Mouse (Mus musculus) kidney, embryonic 15.5 days (tissue): ENCODE data around the gene Vwa3b. TPM values are rescaled to one million over a fixed set of nuclear protein-coding genes. Genes with fewer than 3 reads are reported as not detected.
A peak's percentile ranks its signal among the peaks of the same experiment; 100 is the strongest.

ENCODE experiments used
- ATAC-seq: fragments of 200-750 bp; cut with Nextera tagmentation; replicated peaks from 2 replicates; pipeline ENCODE4 v1.8.0; 2017; ENCODE audit warnings: moderate TSS enrichment; ENCODE audit not compliant: low FRiP score
- H3K27ac ChIP-seq: fragments of 300-500 bp; sonication (generic); 2 replicates; pipeline ENCODE4 v1.5.1; 2015; ENCODE audit warnings: mild to moderate bottlenecking, inconsistent platforms
- H3K27me3 ChIP-seq: fragments of 300-500 bp; sonication (generic); 2 replicates; pipeline ENCODE4 v1.6.1; 2015; ENCODE audit warnings: inconsistent platforms
- H3K36me3 ChIP-seq: fragments of 300-500 bp; sonication (generic); 2 replicates; pipeline ENCODE4 v1.6.1; 2015; ENCODE audit warnings: inconsistent platforms
- H3K4me1 ChIP-seq: fragments of 300-500 bp; sonication (generic); 2 replicates; pipeline ENCODE4 v1.6.1; 2015; ENCODE audit warnings: inconsistent platforms
- H3K4me2 ChIP-seq: fragments of 300-500 bp; sonication (generic); 2 replicates; pipeline ENCODE4 v1.6.1; 2015; ENCODE audit warnings: moderate library complexity, mild to moderate bottlenecking, inconsistent platforms
- H3K4me3 ChIP-seq: fragments of 300-500 bp; sonication (generic); replicated peaks from 2 replicates; pipeline ENCODE4 v1.5.1; 2015; ENCODE audit warnings: mild to moderate bottlenecking, inconsistent platforms
- H3K9ac ChIP-seq: fragments of 300-500 bp; sonication (generic); 2 replicates; pipeline ENCODE4 v1.6.1; 2015; ENCODE audit warnings: mild to moderate bottlenecking, inconsistent platforms
- H3K9me3 ChIP-seq: fragments of 300-500 bp; sonication (generic); replicated peaks from 2 replicates; pipeline ENCODE4 v1.6.1; 2016; ENCODE audit warnings: inconsistent platforms
- WGBS: fragments of 180-500 bp; shearing (Covaris S2); methylation state at CpG from one replicate; pipeline ENCODE4 v1.1.7; 2015; ENCODE audit warnings: mixed read lengths; 5-methylcytosine and 5-hydroxymethylcytosine counted together
- polyA plus RNA-seq: library from polyadenylated mRNA; unstranded; fragments of >200 nt; fragmentation: Nextera tagmentation; extraction: Ambion mirVana; gene quantifications from 2 replicates; pipeline ENCODE4 v1.2.1, GENCODE M21; 2015

The Vwa3b gene
- polyA plus RNA-seq, 1 experiment from 2014 or later: not detected

DNA sequence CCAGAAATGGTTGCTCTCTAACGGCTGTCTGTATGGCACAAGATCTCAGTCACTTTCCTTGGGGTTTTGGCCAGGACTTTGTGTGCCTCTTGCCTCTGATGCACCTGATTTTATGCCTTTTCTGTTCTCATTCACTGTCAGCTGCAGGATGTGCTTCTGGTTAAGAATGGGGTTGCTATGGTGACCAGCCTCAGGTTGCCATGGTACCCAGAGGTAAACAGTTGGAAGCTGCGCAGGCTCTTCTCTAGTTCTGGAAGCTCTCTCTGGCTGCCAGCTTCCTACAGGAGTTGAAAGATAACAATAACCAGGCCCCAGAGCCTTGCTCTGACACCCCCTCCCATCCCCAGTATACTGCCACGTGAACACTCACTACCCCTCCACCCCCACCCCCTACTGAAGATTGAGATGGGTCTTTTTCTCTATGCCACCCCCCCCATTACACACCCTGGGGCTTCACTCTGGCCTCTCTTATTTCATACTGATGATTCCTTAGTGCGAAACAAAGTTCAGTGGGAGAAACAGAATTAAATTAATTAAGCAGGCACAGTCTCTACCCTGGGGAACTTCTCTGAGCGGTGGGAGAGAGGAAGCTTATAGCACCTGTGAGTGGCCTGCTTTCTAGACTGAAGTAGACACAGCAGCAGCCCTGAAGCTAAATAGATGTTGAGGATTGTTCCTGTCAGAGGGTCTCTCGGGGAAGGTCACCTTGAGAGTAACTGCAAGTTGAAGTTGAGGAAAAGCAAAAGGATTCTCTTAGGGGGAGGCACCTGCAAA is 193.9 kb downstream of the Vwa3b start:
- ATAC-seq: no peak
- Histone ChIP-seq H3K9me3 (no peaks in the 10 kb centered on the region), H3K4me2 (no peak overlapping the region), H3K27me3 (no peaks in the 10 kb centered on the region), H3K4me3 (no peak overlapping the region), H3K4me1 (no peaks in the 10 kb centered on the region), H3K36me3 (no peaks in the 10 kb centered on the region), H3K27ac (no peak overlapping the region), H3K9ac (no peak overlapping the region)
- 62% methylated on average over 6 of the region's 6 CpGs for WGBS

DNA sequence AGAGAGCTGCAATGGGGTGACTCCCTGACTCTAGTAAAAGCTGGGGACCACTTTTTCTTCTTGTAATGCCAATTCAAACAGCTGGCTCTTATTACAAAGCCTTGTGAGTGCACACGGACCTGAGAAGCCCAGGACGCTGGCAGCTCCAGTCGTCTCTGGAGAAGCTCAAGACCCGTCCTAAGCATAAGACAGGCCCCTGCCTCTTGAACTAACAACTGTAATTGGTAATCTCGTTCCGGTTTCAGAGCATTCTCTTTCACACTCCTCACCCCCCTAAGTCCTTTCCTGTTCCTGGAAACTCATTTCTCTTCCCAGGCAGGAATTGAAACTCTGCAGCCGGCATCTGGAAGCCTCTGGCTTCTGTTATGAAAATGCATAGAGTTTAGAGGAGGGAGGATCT is 195.6 kb downstream of the Vwa3b start:
- H3K36me3 ChIP-seq: no peaks in the 10 kb centered on the region
- WGBS: 67% methylated on average over 7 of the region's 7 CpGs
- H3K27me3 ChIP-seq: no peaks in the 10 kb centered on the region
- no peaks in the 10 kb centered on the region for H3K9me3 ChIP-seq
- H3K9ac ChIP-seq: no peak overlapping the region
- no peak overlapping the region for H3K4me3 ChIP-seq
- H3K27ac ChIP-seq: no peak overlapping the region
- no peak for ATAC-seq
- H3K4me2 ChIP-seq: no peak overlapping the region
- H3K4me1 ChIP-seq: no peaks in the 10 kb centered on the region

DNA sequence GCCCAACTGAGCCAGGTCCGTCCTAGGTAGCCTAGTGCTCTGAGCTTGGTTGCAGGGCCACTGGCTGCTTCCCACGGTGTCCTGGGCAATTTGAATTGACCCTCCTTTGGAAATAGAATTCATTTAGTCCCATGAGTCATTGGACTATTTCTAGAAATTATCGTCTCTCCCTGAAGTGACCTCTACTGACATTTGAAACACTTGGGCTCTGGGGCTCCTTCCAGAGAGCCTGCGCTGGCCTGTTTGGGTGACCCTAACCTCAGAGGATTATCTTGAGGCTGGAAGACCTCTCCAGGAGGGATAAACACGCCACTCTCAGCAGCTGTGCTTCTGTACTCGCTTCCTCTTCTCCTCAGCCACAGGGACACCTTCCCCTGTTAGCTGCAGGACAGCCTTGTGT is 204.0 kb downstream of the Vwa3b start:
- no peak overlapping the region for H3K4me3 ChIP-seq
- ATAC-seq: no peak
- no peak overlapping the region for H3K4me2 ChIP-seq
- no peaks in the 10 kb centered on the region; the same call in 1 of the 2 replicates for H3K9me3 ChIP-seq
- H3K36me3 ChIP-seq: no peaks in the 10 kb centered on the region
- no peak overlapping the region for H3K27ac ChIP-seq
- H3K27me3 ChIP-seq: no peaks in the 10 kb centered on the region
- no peaks in the 10 kb centered on the region for H3K4me1 ChIP-seq
- H3K9ac ChIP-seq: no peak overlapping the region
- 73% methylated on average over 6 of the region's 6 CpGs for WGBS

- Histone ChIP-seq H3K4me1 (no peaks in the 10 kb centered on the region), H3K9me3 (no peaks in the 10 kb centered on the region; the same call in 1 of the 2 replicates), H3K4me3 (no peak overlapping the region), H3K4me2 (no peak overlapping the region), H3K27me3 (no peaks in the 10 kb centered on the region), H3K9ac (no peak overlapping the region), H3K27ac (no peak overlapping the region), H3K36me3 (no peaks in the 10 kb centered on the region)
- 0 out of 2 replicates have a peak, but pooled peaks have one; percentile 15 for ATAC-seq
- WGBS: 43% methylated on average over 6 of the region's 6 CpGs
Measured at GRCm38 (mm10) chr1:37231295-37231701, 204.9 kb downstream of the Vwa3b start.

Other genes with a start within 250 kb of the Vwa3b start
- gene Tmem131, start 82.9 kb upstream of the Vwa3b start, polyA plus RNA-seq: 12.3 TPM in 2 replicates
- 0.13 TPM in 1 of 2 replicates, not detected in the other for gene Cnga3, start 187.8 kb downstream of the Vwa3b start, polyA plus RNA-seq